8 mouse cellular contexts compared by ENCODE assay signal in the genomic region with DNA sequence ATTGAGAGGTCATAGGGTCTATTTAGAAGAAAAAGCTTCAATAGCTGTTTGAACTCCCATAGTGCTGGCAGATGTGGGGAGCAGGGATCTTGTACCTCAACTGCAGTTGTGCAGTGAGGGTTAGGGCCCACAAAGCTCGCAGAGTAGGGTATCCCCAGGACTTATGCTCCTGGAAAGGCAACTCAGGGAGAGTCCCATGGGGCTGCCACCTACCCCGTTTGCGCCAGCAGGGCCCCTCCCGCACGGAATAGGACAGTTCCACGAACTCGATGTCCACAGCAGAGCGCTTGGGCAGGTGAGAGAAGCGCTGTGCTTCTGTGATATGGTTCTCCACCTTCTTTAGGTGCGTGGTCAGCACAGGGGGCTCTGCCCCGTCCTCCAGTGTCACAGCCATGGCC. TPM values are rescaled to one million over a fixed set of nuclear protein-coding genes. Genes with fewer than 3 reads are reported as not detected.
A peak's percentile ranks its signal among the peaks of the same experiment; 100 is the strongest.
DNase-seq lines count a peak whose midpoint lies in the region; ATAC-seq lines count a peak whose summit lies in the region.

No protein-coding gene starts in this region.

- peaks cover 11% of the 10 kb centered on the region for H3K27me3 ChIP-seq in heart, embryonic 11.5 days (ENCODE audit: control insufficient read depth, insufficient read depth, low read length)
- peaks cover 5% of the 10 kb centered on the region; the same call in 1 of the 2 replicates for H3K27me3 ChIP-seq in hindbrain, embryonic 11.5 days (ENCODE audit: control insufficient read depth, insufficient read depth, low read length)
- no peaks in the 10 kb centered on the region; the same call in 1 of the 2 replicates for H3K27me3 ChIP-seq in midbrain, embryonic 11.5 days (ENCODE audit: control insufficient read depth, insufficient read depth, low read length)

- 10% methylated on average over 11 of the region's 11 CpGs for WGBS in heart, embryonic 11.5 days (ENCODE audit: insufficient replicate concordance)
- 11% methylated on average over 11 of the region's 11 CpGs for WGBS in hindbrain, embryonic 11.5 days
- 5% methylated on average over 11 of the region's 11 CpGs for WGBS in midbrain, embryonic 11.5 days

- H3K4me1 ChIP-seq in heart, embryonic 11.5 days (ENCODE audit: control insufficient read depth, insufficient read depth, low read length): peaks cover 21% of the 10 kb centered on the region
- H3K4me1 ChIP-seq in hindbrain, embryonic 11.5 days (replicated peaks; ENCODE audit: control insufficient read depth, insufficient read depth, low read length): peaks cover 7% of the 10 kb centered on the region
- peaks cover 12% of the 10 kb centered on the region for H3K4me1 ChIP-seq in midbrain, embryonic 11.5 days (ENCODE audit: control insufficient read depth, insufficient read depth, low read length)

- peaks cover 3% of the 10 kb centered on the region; the same call in 1 of the 2 replicates for H3K36me3 ChIP-seq in heart, embryonic 11.5 days (ENCODE audit: control insufficient read depth, insufficient read depth, low read length)
- H3K36me3 ChIP-seq in hindbrain, embryonic 11.5 days (ENCODE audit: control insufficient read depth, insufficient read depth, low read length): no peaks in the 10 kb centered on the region; the same call in 1 of the 2 replicates
- no peaks in the 10 kb centered on the region; the same call in 1 of the 2 replicates for H3K36me3 ChIP-seq in midbrain, embryonic 11.5 days (ENCODE audit: control insufficient read depth, insufficient read depth, low read length)

- DNase-seq in heart, postnatal 4 days: no peak
- DNase-seq in Muller cell, postnatal 12 days (ENCODE audit: inconsistent ontology term): peak; percentile 15
- peak; percentile 34 for DNase-seq in hindbrain, embryonic 11.5 days (ENCODE audit: low spot score)
- DNase-seq in midbrain, embryonic 11.5 days (ENCODE audit: low spot score, missing footprints): no peak
- no peak for DNase-seq in right cerebral cortex, postnatal 14 days
- no peak for DNase-seq in urinary bladder, postnatal 25 days (ENCODE audit: low spot score)
- DNase-seq in urinary bladder, adult 18-20 months (ENCODE audit: low spot score in 2 of 2): no peak

- H3K27ac ChIP-seq in heart, embryonic 11.5 days (ENCODE audit: low read depth, low read length): peak overlapping the region; percentile 72; the same call in 1 of the 2 replicates
- H3K27ac ChIP-seq in hindbrain, embryonic 11.5 days (ENCODE audit: low read depth, low read length): no peak overlapping the region
- no peak overlapping the region for H3K27ac ChIP-seq in midbrain, embryonic 11.5 days (ENCODE audit: low read depth, low read length)

- ATAC-seq in heart, embryonic 11.5 days (replicated peaks; ENCODE audit: insufficient number of reproducible peaks, low FRiP score, low TSS enrichment): peak; percentile 1; the same call in 1 of the 2 replicates
- no peak for ATAC-seq in hindbrain, embryonic 11.5 days (ENCODE audit: low FRiP score)
- ATAC-seq in midbrain, embryonic 11.5 days (ENCODE audit: low FRiP score): peak; percentile 26; the same call in 1 of the 2 replicates

- H3K9me3 ChIP-seq in heart, embryonic 11.5 days (replicated peaks; ENCODE audit: control insufficient read depth, low read length): no peaks in the 10 kb centered on the region
- no peaks in the 10 kb centered on the region for H3K9me3 ChIP-seq in hindbrain, embryonic 11.5 days (ENCODE audit: control insufficient read depth, low read length)
- no peaks in the 10 kb centered on the region for H3K9me3 ChIP-seq in midbrain, embryonic 11.5 days (ENCODE audit: control insufficient read depth, low read length)

- H3K4me3 ChIP-seq in heart, embryonic 11.5 days (ENCODE audit: low read depth, low read length): peak overlapping the region; percentile 72
- peak overlapping the region; percentile 60 for H3K4me3 ChIP-seq in hindbrain, embryonic 11.5 days (ENCODE audit: low read depth, low read length)
- H3K4me3 ChIP-seq in midbrain, embryonic 11.5 days (ENCODE audit: low read depth, low read length): peak overlapping the region; percentile 77

- H3K4me2 ChIP-seq in heart, embryonic 11.5 days: peak overlapping the region; percentile 98
- peak overlapping the region; percentile 92 for H3K4me2 ChIP-seq in hindbrain, embryonic 11.5 days (replicated peaks; ENCODE audit: low read depth, low read length)
- peak overlapping the region; percentile 94 for H3K4me2 ChIP-seq in midbrain, embryonic 11.5 days

- H3K9ac ChIP-seq in heart, embryonic 11.5 days (ENCODE audit: low read depth, low read length): peak overlapping the region; percentile 81
- peak overlapping the region; percentile 79 for H3K9ac ChIP-seq in hindbrain, embryonic 11.5 days (ENCODE audit: low read depth, low read length)
- H3K9ac ChIP-seq in midbrain, embryonic 11.5 days (ENCODE audit: low read length): peak overlapping the region; percentile 84

RNA-seq across cellular contexts. Expression of gene Abcg4, which starts 1.4 kb away (rescaled TPM):
- 2.7 and 3.3 TPM in 2 replicates for polyA plus RNA-seq in heart, embryonic 11.5 days (2014; fragmentation: Nextera tagmentation; extraction: Ambion mirVana)
- total RNA-seq in heart, postnatal 4 days (2021): 1 to 10 TPM; 1.2 to 1.5 TPM
- 2.9 and 5.7 TPM in 2 replicates for polyA plus RNA-seq in hindbrain, embryonic 11.5 days (2014; fragmentation: Nextera tagmentation; extraction: Ambion mirVana)
- polyA plus RNA-seq in midbrain, embryonic 11.5 days (2014; fragmentation: Nextera tagmentation; extraction: Ambion mirVana): 3.2 and 4.8 TPM in 2 replicates

RNA-seq across cellular contexts. Expression of gene Hinfp, which starts 18.5 kb away (rescaled TPM):
- polyA plus RNA-seq in heart, embryonic 11.5 days (2014; fragmentation: Nextera tagmentation; extraction: Ambion mirVana): 15.3 and 15.9 TPM in 2 replicates
- 10 to 100 TPM; 15.4 to 16.3 TPM for total RNA-seq in heart, postnatal 4 days (2021)
- polyA plus RNA-seq in hindbrain, embryonic 11.5 days (2014; fragmentation: Nextera tagmentation; extraction: Ambion mirVana): 23.1 and 23.2 TPM in 2 replicates
- polyA plus RNA-seq in midbrain, embryonic 11.5 days (2014; fragmentation: Nextera tagmentation; extraction: Ambion mirVana): 25.6 and 28.0 TPM in 2 replicates

RNA-seq across cellular contexts. Expression of gene Nlrx1, which starts 18.6 kb away (rescaled TPM):
- polyA plus RNA-seq in heart, embryonic 11.5 days (2014; fragmentation: Nextera tagmentation; extraction: Ambion mirVana): 3.6 and 4.9 TPM in 2 replicates
- total RNA-seq in heart, postnatal 4 days (2021): 10 to 100 TPM; 13.8 to 15.3 TPM
- 1.9 and 2.9 TPM in 2 replicates for polyA plus RNA-seq in hindbrain, embryonic 11.5 days (2014; fragmentation: Nextera tagmentation; extraction: Ambion mirVana)
- 1.9 and 3.2 TPM in 2 replicates for polyA plus RNA-seq in midbrain, embryonic 11.5 days (2014; fragmentation: Nextera tagmentation; extraction: Ambion mirVana)

RNA-seq across cellular contexts. Expression of gene C2cd2l, which starts 33.1 kb away (rescaled TPM):
- 4.7 and 7.1 TPM in 2 replicates for polyA plus RNA-seq in heart, embryonic 11.5 days (2014; fragmentation: Nextera tagmentation; extraction: Ambion mirVana)
- 10 to 100 TPM; 16.3 to 16.5 TPM for total RNA-seq in heart, postnatal 4 days (2021)
- polyA plus RNA-seq in hindbrain, embryonic 11.5 days (2014; fragmentation: Nextera tagmentation; extraction: Ambion mirVana): 10.1 and 11.4 TPM in 2 replicates
- 9.8 and 10.4 TPM in 2 replicates for polyA plus RNA-seq in midbrain, embryonic 11.5 days (2014; fragmentation: Nextera tagmentation; extraction: Ambion mirVana)

RNA-seq across cellular contexts. Expression of gene Pdzd3, which starts 35.7 kb away (rescaled TPM):
- not detected in 2 replicates for polyA plus RNA-seq in heart, embryonic 11.5 days (2014; fragmentation: Nextera tagmentation; extraction: Ambion mirVana)
- total RNA-seq in heart, postnatal 4 days (2021): 1 to 10 TPM in 1 of 2 experiments, under 1 TPM in 1; 0.92 to 1.0 TPM
- 0.13 TPM in 1 of 2 replicates, not detected in the other for polyA plus RNA-seq in hindbrain, embryonic 11.5 days (2014; fragmentation: Nextera tagmentation; extraction: Ambion mirVana)
- polyA plus RNA-seq in midbrain, embryonic 11.5 days (2014; fragmentation: Nextera tagmentation; extraction: Ambion mirVana): 0.23 TPM in 1 of 2 replicates, not detected in the other

Comparison
In these comparisons a context has a peak if more than half of its experiments do, and no peak if none do; other contexts are left out.
1. DNase-seq: peak in Muller cell, postnatal 12 days (single experiment) and hindbrain, embryonic 11.5 days (single experiment); none in heart, postnatal 4 days (single experiment), midbrain, embryonic 11.5 days (single experiment), right cerebral cortex, postnatal 14 days (single experiment), urinary bladder, postnatal 25 days (single experiment) and urinary bladder, adult 18-20 months (0 of 2).
2. Peak in every context shown above with its lines, with median percentiles within 50 percentile points of each other: H3K4me2 ChIP-seq, H3K4me3 ChIP-seq and H3K9ac ChIP-seq.